Mouse (Mus musculus): ENCODE results near the gene Gpr156. TPM values are rescaled to one million over a fixed set of nuclear protein-coding genes. Genes with fewer than 3 reads are reported as not detected.

Gene Gpr156
- polyA plus RNA-seq, 1 experiment, result 0.02 TPM

GRCm38 (mm10) chr16:37939082-37939863, 23.0 kb downstream of the Gpr156 start:
- TF ChIP-seq GATA1 (IDR thresholded peaks at IDR 0.05; ENCODE audit: low read length), result no peak

DNA sequence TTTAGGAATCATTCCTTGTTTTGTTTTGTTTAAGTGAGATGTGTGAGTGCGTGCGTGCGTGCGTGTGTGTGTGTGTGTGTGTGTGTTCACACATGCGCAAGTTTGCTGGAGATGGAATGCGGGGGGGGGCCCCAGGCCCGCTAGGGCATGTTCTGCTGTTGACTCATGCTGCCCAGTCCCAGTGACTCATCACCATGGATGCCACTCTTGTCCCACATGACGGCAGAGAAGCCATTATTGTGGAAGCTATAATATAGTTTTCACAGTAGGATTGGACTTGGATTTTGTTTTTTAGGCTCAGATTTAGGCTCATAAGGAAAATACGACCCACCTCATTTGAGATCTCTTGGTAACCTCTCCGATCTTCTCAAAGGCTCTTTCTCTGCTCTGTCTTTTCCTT, 24.0 kb downstream of the Gpr156 start:
- no peak for TF ChIP-seq GATA1 (IDR thresholded peaks at IDR 0.05; ENCODE audit: low read length)

DNA sequence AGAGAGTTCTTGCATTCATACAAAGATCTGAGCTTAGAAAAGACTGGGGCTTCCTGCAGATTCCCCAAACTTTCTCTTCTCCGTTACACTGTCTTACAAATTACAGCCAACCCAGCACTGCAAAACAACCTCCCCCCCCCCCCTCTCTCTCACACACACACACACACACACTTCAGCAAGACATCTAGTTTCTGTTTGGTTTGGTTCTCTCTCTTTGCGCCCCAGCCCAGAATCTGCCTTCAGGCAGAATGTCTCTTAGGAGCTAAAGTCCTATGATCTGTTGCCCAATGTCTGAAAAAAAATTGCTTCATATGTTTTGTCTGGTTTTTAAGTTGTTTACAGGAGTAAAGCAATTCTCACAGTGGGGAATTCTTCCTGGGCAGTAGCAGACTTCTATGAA, 27.4 kb downstream of the Gpr156 start:
- TF ChIP-seq GATA1 (IDR thresholded peaks at IDR 0.05; ENCODE audit: low read length), result no peak

GRCm38 (mm10) chr16:37945031-37945796, 28.9 kb downstream of the Gpr156 start:
- no peak for TF ChIP-seq GATA1 (IDR thresholded peaks at IDR 0.05; ENCODE audit: low read length)

GRCm38 (mm10) chr16:37947160-37947559, 30.9 kb downstream of the Gpr156 start:
- TF ChIP-seq GATA1 (IDR thresholded peaks at IDR 0.05; ENCODE audit: low read length), result no peak

- no peak for TF ChIP-seq GATA1 (IDR thresholded peaks at IDR 0.05; ENCODE audit: low read length)
Measured at GRCm38 (mm10) chr16:37948365-37948764, 32.1 kb downstream of the Gpr156 start.

GRCm38 (mm10) chr16:37951171-37951570, 34.9 kb downstream of the Gpr156 start:
- no peak for TF ChIP-seq GATA1 (IDR thresholded peaks at IDR 0.05; ENCODE audit: low read length)

DNA sequence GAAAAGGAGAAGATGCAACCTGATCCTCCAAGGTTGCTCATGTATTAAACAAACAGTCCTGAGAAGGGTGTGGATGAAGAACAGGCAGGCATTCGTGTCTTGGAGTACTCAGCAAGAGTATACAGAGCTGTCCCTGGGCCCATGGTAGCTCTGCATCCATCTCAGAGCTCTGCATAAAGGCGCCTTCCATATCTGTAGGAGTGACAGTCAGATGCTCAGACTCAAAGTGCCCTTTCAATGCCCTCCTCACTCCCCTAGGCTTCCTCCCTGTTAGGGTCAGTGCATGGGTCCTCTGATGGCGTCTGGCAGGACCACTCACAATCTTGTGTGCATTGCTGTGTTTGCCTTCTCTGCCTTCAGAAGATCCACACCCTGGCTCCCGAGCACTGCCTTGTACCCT, 36.9 kb downstream of the Gpr156 start:
- no peak for TF ChIP-seq GATA1 (IDR thresholded peaks at IDR 0.05; ENCODE audit: low read length)

DNA sequence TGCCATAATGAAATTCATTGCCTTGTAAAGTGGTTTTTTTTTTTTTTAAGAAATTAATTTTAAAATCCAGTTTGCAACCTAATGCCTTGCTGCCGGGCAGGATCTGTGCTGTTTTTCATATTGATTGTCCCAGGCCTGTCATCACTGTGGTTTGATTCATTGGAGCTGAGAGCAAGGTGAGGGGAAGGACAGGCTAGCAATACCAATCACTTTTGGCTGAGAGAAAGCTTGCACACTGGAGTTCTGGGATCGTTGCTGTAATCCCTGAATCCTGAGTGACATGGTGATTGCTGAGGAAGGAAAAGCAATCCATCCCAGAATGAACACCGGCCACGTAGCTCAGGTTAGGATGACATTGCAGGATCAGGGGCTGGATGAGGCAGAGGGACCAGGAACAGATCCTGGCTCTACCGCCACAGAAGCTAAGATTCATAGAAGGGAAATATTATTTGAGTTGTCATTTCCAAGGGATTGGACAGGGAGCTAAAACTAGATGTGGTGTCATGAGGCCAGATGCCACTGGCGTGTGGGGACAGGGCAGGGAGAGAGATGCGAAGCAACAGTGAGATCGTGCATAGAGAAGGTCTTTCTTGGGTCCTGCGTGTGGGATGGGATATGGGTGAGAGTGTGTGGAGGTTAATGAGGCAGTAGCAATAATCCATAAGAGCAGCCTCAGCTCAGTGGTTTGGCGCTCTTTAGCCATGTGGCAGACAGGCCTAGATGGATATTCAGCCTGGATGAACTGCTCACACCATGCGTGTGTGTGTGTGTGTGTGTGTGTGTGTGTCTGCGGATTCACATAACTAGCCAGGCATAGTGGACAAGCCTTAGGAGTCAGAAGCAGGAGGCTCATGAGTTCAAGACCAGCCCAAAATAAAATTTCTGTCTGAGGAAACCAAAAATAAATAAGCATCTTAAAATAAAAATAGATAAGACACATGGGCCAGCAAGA, 38.0 kb downstream of the Gpr156 start:
- no peak for TF ChIP-seq GATA1 (IDR thresholded peaks at IDR 0.05; ENCODE audit: low read length)

DNA sequence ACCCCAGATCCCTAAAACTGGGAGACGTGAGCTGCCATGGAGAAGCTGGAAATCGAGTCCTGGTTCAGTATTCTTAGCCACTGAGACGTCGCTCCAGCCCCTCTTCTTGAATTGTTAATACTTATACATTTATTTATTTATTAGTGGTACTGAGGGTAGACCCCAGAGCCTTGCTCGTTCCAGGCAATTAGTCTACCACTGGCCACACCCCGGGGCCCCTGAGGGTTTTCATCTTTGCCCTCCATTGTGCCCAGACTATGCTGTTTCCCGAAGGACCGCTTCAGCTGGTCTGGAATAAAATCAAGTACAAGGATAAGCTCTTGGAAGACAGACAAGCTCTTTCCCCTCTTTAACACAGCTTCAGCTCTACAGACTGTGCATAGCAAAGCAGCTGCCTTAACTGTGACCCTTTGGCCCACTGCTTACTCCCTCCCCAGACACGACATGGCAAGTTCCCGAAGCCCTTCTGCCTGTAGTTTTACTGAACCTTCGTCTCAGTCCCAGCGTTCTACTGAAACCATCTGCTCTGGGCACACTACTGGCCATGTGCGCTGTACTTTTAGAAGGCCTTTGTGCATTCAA, 39.1 kb downstream of the Gpr156 start:
- no peak for TF ChIP-seq GATA1 (IDR thresholded peaks at IDR 0.05; ENCODE audit: low read length)

DNA sequence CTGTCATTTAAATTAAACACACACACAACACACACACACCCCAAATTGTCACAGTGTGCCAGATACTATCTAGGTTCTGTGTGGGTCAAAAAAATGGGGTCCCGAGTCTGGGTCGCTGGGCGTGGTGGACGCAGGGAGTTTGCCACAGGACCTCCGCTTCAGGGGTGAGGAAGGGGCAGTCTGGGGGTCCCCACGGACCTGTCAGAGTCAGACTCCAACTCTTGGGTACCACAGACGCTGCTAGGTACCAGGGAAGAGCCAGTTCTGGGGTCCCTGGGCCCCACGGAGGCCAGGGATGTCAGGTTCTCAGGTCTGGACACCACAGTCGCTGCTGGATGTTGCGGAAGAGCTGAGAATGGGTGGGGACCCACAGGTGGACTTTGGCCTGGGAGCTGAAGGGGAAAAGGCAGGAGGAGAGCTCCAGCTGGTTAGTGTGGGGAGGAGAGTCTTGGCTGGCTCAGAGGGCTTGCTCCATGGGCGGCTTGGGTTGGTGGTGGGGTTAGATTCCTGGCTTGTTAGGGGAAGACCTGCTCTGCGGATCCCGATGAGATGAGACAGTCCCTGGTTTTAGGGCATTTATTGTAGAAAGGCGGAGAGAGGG, 39.9 kb downstream of the Gpr156 start:
- no peak for TF ChIP-seq GATA1 (IDR thresholded peaks at IDR 0.05; ENCODE audit: low read length)

GRCm38 (mm10) chr16:37956751-37957150, 40.5 kb downstream of the Gpr156 start:
- TF ChIP-seq GATA1 (IDR thresholded peaks at IDR 0.05; ENCODE audit: low read length), result no peak

DNA sequence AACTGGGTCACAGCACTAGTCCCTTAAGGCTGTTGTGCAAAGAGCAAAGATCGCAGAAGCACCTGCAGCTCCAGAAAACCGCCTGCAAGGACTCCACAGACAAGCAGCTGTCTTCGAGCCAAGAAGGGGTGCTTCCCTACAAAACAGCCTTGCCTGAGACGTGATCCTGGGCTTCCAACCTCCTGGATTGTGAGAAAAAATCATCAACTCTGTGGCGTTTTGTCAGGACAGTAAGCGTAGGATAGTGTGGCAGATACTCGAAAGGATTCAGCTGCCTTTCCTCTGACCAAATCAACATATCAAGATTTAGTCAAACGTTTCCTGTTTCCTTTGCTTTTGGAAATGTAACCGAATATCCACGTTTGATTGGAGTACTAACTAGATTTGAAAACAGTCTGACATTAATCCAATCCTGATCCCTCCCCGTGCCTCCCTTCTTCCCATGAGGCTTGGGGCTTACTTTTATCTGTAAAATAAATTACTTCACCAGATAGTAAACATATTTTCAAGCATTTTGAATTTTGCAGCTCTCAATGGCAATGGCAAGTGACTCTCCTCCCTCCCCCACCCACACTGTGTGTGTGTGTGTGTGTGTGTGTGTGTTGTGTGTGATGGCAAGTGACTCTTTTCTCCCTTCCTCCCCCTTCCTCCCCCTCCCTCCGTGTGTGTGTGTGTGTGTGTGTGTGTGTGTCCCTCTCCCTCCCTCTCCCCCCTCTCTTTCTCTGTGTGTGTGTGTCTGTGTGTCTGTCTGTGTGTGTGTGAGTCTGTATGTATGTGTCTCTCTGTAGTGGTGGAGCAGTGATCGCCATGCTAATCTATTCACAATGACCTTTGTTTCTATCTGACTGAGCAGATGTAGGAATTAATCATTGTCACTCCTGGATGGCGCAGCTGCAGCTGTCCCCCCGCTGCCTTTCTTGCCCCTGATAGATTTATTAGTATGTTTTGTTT, 47.3 kb downstream of the Gpr156 start:
- no peak for TF ChIP-seq GATA1 (IDR thresholded peaks at IDR 0.05; ENCODE audit: low read length)
